Mouse (Mus musculus): ENCODE results near the gene Gm16451. TPM values are rescaled to one million over a fixed set of nuclear protein-coding genes. Genes with fewer than 3 reads are reported as not detected.
"Not testable (repeated sequence)": the region's sequence is repeated elsewhere in the genome, so short reads cannot be mapped to it uniquely, and the experiment has no call there.

Gene Gm16451
- total RNA-seq (2014; rRNA removed) = not detected in 2 replicates
- polyA plus RNA-seq (2015; fragmentation: Nextera tagmentation; extraction: Ambion mirVana) = not detected in 2 replicates

DNA sequence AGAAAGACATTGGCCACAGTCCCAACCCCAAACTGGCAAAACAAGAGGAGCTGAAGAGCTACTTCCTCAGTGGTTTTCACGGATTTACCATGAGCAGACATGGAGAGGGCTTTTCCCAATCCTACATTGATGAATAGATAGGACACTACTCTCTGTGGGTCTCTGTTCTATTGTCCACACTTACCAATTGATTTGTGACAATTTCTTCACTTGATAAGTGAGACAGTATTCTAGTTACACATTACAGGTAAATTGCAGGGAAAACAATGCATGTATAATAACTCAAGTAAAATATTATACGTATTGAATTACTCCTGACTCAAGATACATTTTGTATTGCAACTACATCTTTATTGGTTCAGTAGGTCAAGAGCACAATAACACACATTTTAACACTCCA, at the start of gene Gm16451:
Gm16451 (minus strand) TSS at position 101 of the 400 bp plus-strand sequence.
- not testable (repeated sequence) for H3K9ac ChIP-seq (replicated peaks; ENCODE audit: low read length); H3K36me3 ChIP-seq (ENCODE audit: insufficient read depth, low read length); H3K27me3 ChIP-seq (ENCODE audit: insufficient read depth, low read length); ATAC-seq; H3K4me1 ChIP-seq (ENCODE audit: insufficient read depth, low read length); DNase-seq (ENCODE audit: low spot score); H3K9me3 ChIP-seq (ENCODE audit: low read length); H3K27ac ChIP-seq; H3K4me3 ChIP-seq (ENCODE audit: low read length); H3K4me2 ChIP-seq (ENCODE audit: low read depth, low read length)
- WGBS = no CpG with 5 or more reads among the region's 2 CpGs

DNA sequence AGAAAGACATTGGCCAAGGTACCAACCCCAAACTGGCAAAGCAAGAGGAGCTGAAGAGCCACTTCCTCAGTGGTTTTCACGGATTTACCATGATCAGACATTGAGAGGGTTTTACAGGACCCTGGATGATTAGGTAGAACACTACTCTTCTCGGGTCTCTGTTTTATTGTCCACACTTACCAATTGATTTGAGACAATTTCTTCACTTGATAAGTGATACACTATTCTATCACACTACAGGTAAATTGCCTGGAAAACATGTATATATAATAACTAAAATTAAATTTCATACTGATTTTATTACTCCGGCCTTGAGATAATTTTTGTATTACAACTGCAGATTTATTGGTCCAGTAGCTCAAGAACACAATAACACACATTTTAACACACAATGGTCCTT, 45.9 kb upstream of the Gm16451 start, which contains the start of gene Vmn1r142:
Vmn1r142 (minus strand) TSS at position 101 of the 400 bp plus-strand sequence.
- not testable (repeated sequence) for H3K9me3 ChIP-seq (ENCODE audit: low read length); H3K27ac ChIP-seq; H3K4me3 ChIP-seq (ENCODE audit: low read length); H3K4me2 ChIP-seq (ENCODE audit: low read depth, low read length); DNase-seq (ENCODE audit: low spot score); H3K9ac ChIP-seq (replicated peaks; ENCODE audit: low read length); ATAC-seq; H3K27me3 ChIP-seq (ENCODE audit: insufficient read depth, low read length); H3K4me1 ChIP-seq (ENCODE audit: insufficient read depth, low read length); H3K36me3 ChIP-seq (ENCODE audit: insufficient read depth, low read length)
- no CpG with 5 or more reads among the region's 3 CpGs for WGBS

DNA sequence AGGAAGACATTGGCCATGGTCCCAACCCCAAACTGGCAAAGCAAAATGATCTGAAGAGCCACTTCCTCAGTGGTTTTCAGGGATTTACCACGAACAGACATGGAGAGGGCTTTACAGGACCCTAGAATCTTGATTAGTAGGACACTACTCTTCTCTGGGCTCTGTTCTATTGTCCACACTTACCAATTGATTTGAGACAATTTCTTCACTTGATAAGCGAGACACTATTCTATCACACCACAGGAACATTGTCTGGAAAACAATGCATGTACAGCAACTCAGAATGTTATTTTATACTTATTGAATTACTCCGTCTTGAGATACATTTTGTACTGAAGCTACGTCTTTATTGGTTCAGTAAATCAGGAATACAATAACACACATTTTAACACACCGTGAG, 16.6 kb upstream of the Gm16451 start, which contains the start of gene Gm10666:
Gm10666 (minus strand) TSS at position 101 of the 400 bp plus-strand sequence.
- no CpG with 5 or more reads among the region's 5 CpGs for WGBS
- H3K4me2 ChIP-seq (ENCODE audit: low read depth, low read length); H3K4me1 ChIP-seq (ENCODE audit: insufficient read depth, low read length); H3K9ac ChIP-seq (replicated peaks; ENCODE audit: low read length); H3K27ac ChIP-seq; H3K9me3 ChIP-seq (ENCODE audit: low read length); ATAC-seq; H3K4me3 ChIP-seq (ENCODE audit: low read length); H3K36me3 ChIP-seq (ENCODE audit: insufficient read depth, low read length); H3K27me3 ChIP-seq (ENCODE audit: insufficient read depth, low read length); DNase-seq (ENCODE audit: low spot score): not testable (repeated sequence)

DNA sequence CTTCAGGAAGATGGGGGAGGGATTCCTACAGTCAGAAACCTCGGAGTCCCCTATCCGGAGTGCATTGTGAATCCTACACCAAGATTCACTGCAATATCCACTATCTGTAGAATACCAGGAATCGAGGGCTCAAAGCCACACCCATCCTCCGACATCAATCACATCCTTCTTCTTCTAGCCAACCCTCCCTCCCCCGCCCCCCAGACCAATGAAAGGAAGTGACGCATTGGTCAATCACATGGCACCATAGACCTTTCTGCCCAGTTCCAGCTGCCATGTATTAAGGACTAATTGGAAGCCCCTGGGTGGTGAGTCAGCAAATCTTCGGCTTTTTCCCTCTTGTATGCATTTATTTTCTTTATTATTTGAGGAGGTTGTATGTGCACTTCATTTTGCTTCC, 49.3 kb downstream of the Gm16451 start, which contains the start of gene Vmn1r139:
Vmn1r139 (plus strand) TSS at position 301 of the 400 bp plus-strand sequence.
- not testable (repeated sequence) for H3K9ac ChIP-seq (replicated peaks; ENCODE audit: low read length); ATAC-seq; H3K4me1 ChIP-seq (ENCODE audit: insufficient read depth, low read length); H3K36me3 ChIP-seq (ENCODE audit: insufficient read depth, low read length); DNase-seq (ENCODE audit: low spot score); H3K4me3 ChIP-seq (ENCODE audit: low read length); H3K27ac ChIP-seq; H3K9me3 ChIP-seq (ENCODE audit: low read length); H3K27me3 ChIP-seq (ENCODE audit: insufficient read depth, low read length); H3K4me2 ChIP-seq (ENCODE audit: low read depth, low read length)
- WGBS = no CpG with 5 or more reads among the region's 7 CpGs

Other genes with a start within 250 kb of the Gm16451 start
- not detected in 2 replicates for gene Gm5891, start 197.0 kb downstream of the Gm16451 start, total RNA-seq (2014; rRNA removed)
- not detected in 2 replicates for gene Gm5891, start 197.0 kb downstream of the Gm16451 start, polyA plus RNA-seq (2015; fragmentation: Nextera tagmentation; extraction: Ambion mirVana)
- not detected in 2 replicates for gene Vmn1r137, start 123.7 kb downstream of the Gm16451 start, total RNA-seq (2014; rRNA removed)
- gene Vmn1r137, start 123.7 kb downstream of the Gm16451 start, polyA plus RNA-seq (2015; fragmentation: Nextera tagmentation; extraction: Ambion mirVana) = not detected in 2 replicates
- gene Vmn1r138, start 89.3 kb downstream of the Gm16451 start, total RNA-seq (2014; rRNA removed) = not detected in 2 replicates
- not detected in 2 replicates for gene Vmn1r138, start 89.3 kb downstream of the Gm16451 start, polyA plus RNA-seq (2015; fragmentation: Nextera tagmentation; extraction: Ambion mirVana)
- gene Gm6176, start 61.9 kb downstream of the Gm16451 start, total RNA-seq (2014; rRNA removed) = not detected in 2 replicates
- not detected in 2 replicates for gene Gm6176, start 61.9 kb downstream of the Gm16451 start, polyA plus RNA-seq (2015; fragmentation: Nextera tagmentation; extraction: Ambion mirVana)
- gene Vmn1r139, start 49.2 kb downstream of the Gm16451 start, total RNA-seq (2014; rRNA removed) = not detected in 2 replicates
- not detected in 2 replicates for gene Vmn1r139, start 49.2 kb downstream of the Gm16451 start, polyA plus RNA-seq (2015; fragmentation: Nextera tagmentation; extraction: Ambion mirVana)
- gene Gm10666, start 16.5 kb upstream of the Gm16451 start, total RNA-seq (2014; rRNA removed) = not detected in 2 replicates
- gene Gm10666, start 16.5 kb upstream of the Gm16451 start, polyA plus RNA-seq (2015; fragmentation: Nextera tagmentation; extraction: Ambion mirVana) = not detected in 2 replicates
- gene Vmn1r142, start 45.8 kb upstream of the Gm16451 start, total RNA-seq (2014; rRNA removed) = not detected in 2 replicates
- gene Vmn1r142, start 45.8 kb upstream of the Gm16451 start, polyA plus RNA-seq (2015; fragmentation: Nextera tagmentation; extraction: Ambion mirVana) = not detected in 2 replicates
- not detected in 2 replicates for gene Vmn1r143, start 71.1 kb upstream of the Gm16451 start, total RNA-seq (2014; rRNA removed)
- gene Vmn1r143, start 71.1 kb upstream of the Gm16451 start, polyA plus RNA-seq (2015; fragmentation: Nextera tagmentation; extraction: Ambion mirVana) = not detected in 2 replicates
- gene Gm8653, start 83.0 kb upstream of the Gm16451 start, total RNA-seq (2014; rRNA removed) = not detected in 2 replicates
- not detected in 2 replicates for gene Gm8653, start 83.0 kb upstream of the Gm16451 start, polyA plus RNA-seq (2015; fragmentation: Nextera tagmentation; extraction: Ambion mirVana)
- not detected in 2 replicates for gene Gm8453, start 111.2 kb upstream of the Gm16451 start, total RNA-seq (2014; rRNA removed)
- gene Gm8453, start 111.2 kb upstream of the Gm16451 start, polyA plus RNA-seq (2015; fragmentation: Nextera tagmentation; extraction: Ambion mirVana) = not detected in 2 replicates
- gene Gm4187, start 211.5 kb upstream of the Gm16451 start, total RNA-seq (2014; rRNA removed) = not detected in 2 replicates
- gene Gm4187, start 211.5 kb upstream of the Gm16451 start, polyA plus RNA-seq (2015; fragmentation: Nextera tagmentation; extraction: Ambion mirVana) = not detected in 2 replicates